Mouse (Mus musculus) neural tube, embryonic 12.5 days (tissue): ENCODE measurements around the gene Psmb10. TPM values are rescaled to one million over a fixed set of nuclear protein-coding genes. Genes with fewer than 3 reads are reported as not detected.
A peak's percentile ranks its signal among the peaks of the same experiment; 100 is the strongest.
"Not testable (repeated sequence)": the region's sequence is repeated elsewhere in the genome, so short reads cannot be mapped to it uniquely, and the experiment has no call there.

ENCODE experiments used
- ATAC-seq: fragments of 200-750 bp; cut with Nextera tagmentation; 2 replicates; pipeline ENCODE4 v1.8.0; 2017; ENCODE audit warnings: low read depth, mild to moderate bottlenecking, moderate TSS enrichment, moderate library complexity; ENCODE audit not compliant: low FRiP score
- H3K27ac ChIP-seq: fragments of 300-500 bp; sonication (generic); 2 replicates; pipeline ENCODE4 v1.5.1; 2016
- H3K27me3 ChIP-seq: fragments of 300-500 bp; sonication (generic); replicated peaks from 2 replicates; pipeline ENCODE4 v1.6.1; 2016; ENCODE audit warnings: mild to moderate bottlenecking
- H3K36me3 ChIP-seq: fragments of 300-500 bp; sonication (generic); 2 replicates; pipeline ENCODE4 v1.6.1; 2016; ENCODE audit warnings: mild to moderate bottlenecking
- H3K4me1 ChIP-seq: fragments of 300-500 bp; sonication (generic); 2 replicates; pipeline ENCODE4 v1.6.1; 2016
- H3K4me2 ChIP-seq: fragments of 300-500 bp; sonication (generic); replicated peaks from 2 replicates; pipeline ENCODE4 v1.6.1; 2016; ENCODE audit warnings: mild to moderate bottlenecking
- H3K4me3 ChIP-seq: fragments of 300-500 bp; sonication (generic); 2 replicates; pipeline ENCODE4 v1.5.1; 2016
- H3K9ac ChIP-seq: fragments of 300-500 bp; sonication (generic); 2 replicates; pipeline ENCODE4 v1.6.1; 2016; ENCODE audit warnings: mild to moderate bottlenecking
- H3K9me3 ChIP-seq: fragments of 300-500 bp; sonication (generic); 2 replicates; pipeline ENCODE4 v1.6.1; 2016; ENCODE audit warnings: mild to moderate bottlenecking
- WGBS: fragments of 180-500 bp; shearing (Covaris S2); methylation state at CpG from one replicate; pipeline ENCODE4 v1.1.7; 2016; 5-methylcytosine and 5-hydroxymethylcytosine counted together
- polyA plus RNA-seq: library from polyadenylated mRNA; unstranded; fragments of >200 nt; fragmentation: Nextera tagmentation; extraction: Ambion mirVana; gene quantifications from 2 replicates; pipeline ENCODE4 v1.2.1, GENCODE M21; 2016

The Psmb10 gene
- 27.9 and 30.7 TPM in 2 replicates for polyA plus RNA-seq

GRCm38 (mm10) chr8:105938306-105938669, at the start of gene Psmb10:
TSS of gene Psmb10 (minus strand) at chr8:105938444.
- H3K9me3 ChIP-seq = no peaks in the 10 kb centered on the region
- H3K4me3 ChIP-seq = peak within 1 kb of the TSS; percentile 71
- H3K4me1 ChIP-seq = peaks cover 19% of the 10 kb centered on the region
- H3K27ac ChIP-seq = peak within 1 kb of the TSS; percentile 82; the same call in 1 of the 2 replicates
- 43% methylated on average over 4 of the region's 4 CpGs for WGBS
- peak within 1 kb of the TSS; percentile 81 for H3K9ac ChIP-seq
- H3K36me3 ChIP-seq = peaks cover 4% of the 10 kb centered on the region; the same call in 1 of the 2 replicates
- H3K27me3 ChIP-seq = no peaks in the 10 kb centered on the region
- peak within 1 kb of the TSS; percentile 97 for H3K4me2 ChIP-seq
- ATAC-seq = no peak

- ATAC-seq, H3K36me3 ChIP-seq, H3K27ac ChIP-seq, H3K27me3 ChIP-seq, H3K4me2 ChIP-seq, H3K9ac ChIP-seq, H3K4me1 ChIP-seq, H3K9me3 ChIP-seq, H3K4me3 ChIP-seq: not testable (repeated sequence)
- 82% methylated on average over 11 of the region's 11 CpGs for WGBS
These were observed 45.2 kb upstream of the Psmb10 start for GRCm38 (mm10) chr8:105983406-105983805.

- Histone ChIP-seq H3K4me1 (no peaks in the 10 kb centered on the region), H3K4me3 (no peak overlapping the region), H3K9ac (no peak overlapping the region), H3K9me3 (no peaks in the 10 kb centered on the region), H3K36me3 (no peaks in the 10 kb centered on the region), H3K4me2 (no peak overlapping the region), H3K27ac (no peak overlapping the region), H3K27me3 (no peaks in the 10 kb centered on the region)
- no peak for ATAC-seq
- WGBS = 88% methylated on average over 1 of the region's 1 CpGs
These were observed 42.9 kb upstream of the Psmb10 start for GRCm38 (mm10) chr8:105981146-105981545.

GRCm38 (mm10) chr8:105979325-105979724, 41.1 kb upstream of the Psmb10 start, which contains the start of gene Dpep3:
TSS of gene Dpep3 (minus strand) at chr8:105979429.
- Histone ChIP-seq H3K36me3 (no peaks in the 10 kb centered on the region), H3K4me2 (no peak within 1 kb of the TSS), H3K9me3 (no peaks in the 10 kb centered on the region), H3K4me3 (no peak within 1 kb of the TSS), H3K27me3 (no peaks in the 10 kb centered on the region), H3K27ac (no peak within 1 kb of the TSS), H3K9ac (no peak within 1 kb of the TSS), H3K4me1 (no peaks in the 10 kb centered on the region)
- 90% methylated on average over 15 of the region's 15 CpGs for WGBS
- no peak for ATAC-seq

- ATAC-seq = no peak
- H3K9me3 ChIP-seq = no peaks in the 10 kb centered on the region
- H3K36me3 ChIP-seq = no peaks in the 10 kb centered on the region
- no peak overlapping the region for H3K4me2 ChIP-seq
- H3K4me1 ChIP-seq = no peaks in the 10 kb centered on the region
- H3K27me3 ChIP-seq = no peaks in the 10 kb centered on the region
- no peak overlapping the region for H3K27ac ChIP-seq
- WGBS = 72% methylated on average over 7 of the region's 7 CpGs
- no peak overlapping the region for H3K9ac ChIP-seq
- H3K4me3 ChIP-seq = no peak overlapping the region
These were observed 37.1 kb upstream of the Psmb10 start for GRCm38 (mm10) chr8:105975363-105975762.

- Histone ChIP-seq H3K27ac (no peak overlapping the region), H3K27me3 (peaks cover 16% of the 10 kb centered on the region), H3K4me3 (no peak overlapping the region), H3K4me1 (no peaks in the 10 kb centered on the region), H3K9ac (no peak overlapping the region), H3K4me2 (no peak overlapping the region), H3K9me3 (no peaks in the 10 kb centered on the region), H3K36me3 (no peaks in the 10 kb centered on the region)
- 67% methylated on average over 8 of the region's 8 CpGs for WGBS
- ATAC-seq = no peak
These were observed 32.9 kb upstream of the Psmb10 start for GRCm38 (mm10) chr8:105971019-105971720.

GRCm38 (mm10) chr8:105969367-105969766, 31.1 kb upstream of the Psmb10 start:
- Histone ChIP-seq H3K4me3 (no peak overlapping the region), H3K36me3 (no peaks in the 10 kb centered on the region)
- WGBS = 84% methylated on average over 1 of the region's 1 CpGs

GRCm38 (mm10) chr8:105966692-105967311, 28.6 kb upstream of the Psmb10 start:
- Histone ChIP-seq H3K4me3 (no peak overlapping the region), H3K4me2 (peak overlapping the region; percentile 74), H3K4me1 (peaks cover 7% of the 10 kb centered on the region; the same call in 1 of the 2 replicates), H3K36me3 (no peaks in the 10 kb centered on the region), H3K9ac (no peak overlapping the region), H3K27me3 (peaks cover 38% of the 10 kb centered on the region), H3K27ac (no peak overlapping the region), H3K9me3 (no peaks in the 10 kb centered on the region)
- ATAC-seq = no peak
- 6% methylated on average over 19 of the region's 19 CpGs for WGBS

More at GRCm38 (mm10) chr8:105969367-105969766, 31.1 kb upstream of the Psmb10 start:
- H3K4me2 ChIP-seq = no peak overlapping the region
- no peaks in the 10 kb centered on the region for H3K9me3 ChIP-seq
- H3K4me1 ChIP-seq = peaks cover 7% of the 10 kb centered on the region; the same call in 1 of the 2 replicates
- H3K27ac ChIP-seq = no peak overlapping the region
- no peak for ATAC-seq
- H3K9ac ChIP-seq = no peak overlapping the region
- H3K27me3 ChIP-seq = peaks cover 34% of the 10 kb centered on the region

GRCm38 (mm10) chr8:105965905-105966341, 27.7 kb upstream of the Psmb10 start, which contains the start of gene Slc12a4:
TSS of gene Slc12a4 (minus strand) at chr8:105966097.
- Histone ChIP-seq H3K9me3 (no peaks in the 10 kb centered on the region), H3K9ac (peak within 1 kb of the TSS; percentile 49), H3K36me3 (no peaks in the 10 kb centered on the region), H3K4me2 (peak within 1 kb of the TSS; percentile 74), H3K4me3 (peak within 1 kb of the TSS; percentile 49), H3K4me1 (peaks cover 7% of the 10 kb centered on the region; the same call in 1 of the 2 replicates), H3K27ac (no peak within 1 kb of the TSS), H3K27me3 (peaks cover 38% of the 10 kb centered on the region)
- WGBS = 1% methylated on average over 45 of the region's 47 CpGs
- ATAC-seq = peak; percentile 69

GRCm38 (mm10) chr8:105965266-105965904, 27.1 kb upstream of the Psmb10 start:
- peak; percentile 56 for ATAC-seq
- WGBS = 3% methylated on average over 40 of the region's 40 CpGs

GRCm38 (mm10) chr8:105964506-105965265, 26.4 kb upstream of the Psmb10 start:
- H3K27ac ChIP-seq = no peak overlapping the region
- 0 out of 2 replicates have a peak overlapping the region, but pooled peaks have one; percentile 49 for H3K4me3 ChIP-seq
- H3K27me3 ChIP-seq = peaks cover 38% of the 10 kb centered on the region
- H3K4me1 ChIP-seq = peaks cover 7% of the 10 kb centered on the region; the same call in 1 of the 2 replicates
- WGBS = 69% methylated on average over 12 of the region's 12 CpGs
- ATAC-seq = no peak
- no peaks in the 10 kb centered on the region for H3K36me3 ChIP-seq
- H3K4me2 ChIP-seq = peak overlapping the region; percentile 74
- no peak overlapping the region for H3K9ac ChIP-seq
- no peaks in the 10 kb centered on the region for H3K9me3 ChIP-seq

More at GRCm38 (mm10) chr8:105965266-105965904, 27.1 kb upstream of the Psmb10 start:
- Histone ChIP-seq H3K9me3 (no peaks in the 10 kb centered on the region), H3K9ac (peak overlapping the region; percentile 49), H3K4me2 (peak overlapping the region; percentile 74), H3K27me3 (peaks cover 38% of the 10 kb centered on the region), H3K27ac (no peak overlapping the region), H3K4me1 (peaks cover 7% of the 10 kb centered on the region; the same call in 1 of the 2 replicates), H3K36me3 (no peaks in the 10 kb centered on the region), H3K4me3 (peak overlapping the region; percentile 49)
